Mouse (Mus musculus) MEL (cell line): ENCODE data around the gene Olfr573-ps1. TPM values are rescaled to one million over a fixed set of nuclear protein-coding genes. Genes with fewer than 3 reads are reported as not detected.
A peak's percentile ranks its signal among the peaks of the same experiment; 100 is the strongest.

Experiments used
- DNase-seq: peaks from one replicate; pipeline ENCODE4 v3.0.0; 2011; ENCODE audit warnings: low read depth, low spot score
- H3K27ac ChIP-seq: 2 replicates; pipeline ENCODE4 v1.5.1; 2012; ENCODE audit warnings: low read depth, mild to moderate bottlenecking, control low read depth, low read length, moderate library complexity; ENCODE audit not compliant: control insufficient read depth
- H3K27me3 ChIP-seq, 2 experiments: fragments of 150-350 bp in 1 of 2; sonication (generic) in 1 of 2; 2 replicates each; pipeline ENCODE4 v1.6.1; 2012; ENCODE audit warnings: low read length in 2 of 2, mild to moderate bottlenecking in 2 of 2, improper control_type of control experiment in 1 of 2, moderate library complexity in 1 of 2; ENCODE audit not compliant: insufficient read depth in 2 of 2, control insufficient read depth in 1 of 2
- H3K36me3 ChIP-seq, 2 experiments: 2 replicates each; pipeline ENCODE4 v1.6.1; 2012 to 2014; ENCODE audit warnings: low read length in 2 of 2, improper control_type of control experiment in 1 of 2, inconsistent platforms in 1 of 2, mild to moderate bottlenecking in 1 of 2; ENCODE audit not compliant: insufficient read depth in 2 of 2, control insufficient read depth in 1 of 2
- H3K4me1 ChIP-seq, 2 experiments: fragments of 150-350 bp in 1 of 2; sonication (generic) in 1 of 2; 2 replicates each; pipeline ENCODE4 v1.6.1; 2012; ENCODE audit warnings: low read length in 2 of 2, improper control_type of control experiment in 1 of 2, mild to moderate bottlenecking in 1 of 2; ENCODE audit not compliant: insufficient read depth in 2 of 2, control insufficient read depth in 1 of 2
- H3K4me3 ChIP-seq, 2 experiments: fragments of 150-350 bp in 1 of 2; sonication (generic) in 1 of 2; 2 replicates each; pipeline ENCODE4 v1.5.1; 2012; ENCODE audit warnings: low read depth in 2 of 2, low read length in 2 of 2, mild to moderate bottlenecking in 2 of 2, moderate library complexity in 2 of 2, control low read depth in 1 of 2, improper control_type of control experiment in 1 of 2; ENCODE audit not compliant: control insufficient read depth in 1 of 2, insufficient read depth in 1 of 2
- H3K79me2 ChIP-seq: 2 replicates; pipeline ENCODE4 v1.6.1; 2012; ENCODE audit warnings: mild to moderate bottlenecking, low read length, moderate library complexity; ENCODE audit not compliant: control insufficient read depth, poor library complexity, insufficient read depth
- H3K9ac ChIP-seq: 2 replicates; pipeline ENCODE4 v1.6.1; 2012; ENCODE audit warnings: low read depth, mild to moderate bottlenecking, control low read depth, low read length, moderate library complexity; ENCODE audit not compliant: control insufficient read depth, poor library complexity, severe bottlenecking
- H3K9me3 ChIP-seq: fragments of 150-350 bp; sonication (generic); replicated peaks from 2 replicates; pipeline ENCODE4 v1.6.1; 2012; ENCODE audit warnings: mild to moderate bottlenecking, low read length, improper control_type of control experiment, moderate library complexity; ENCODE audit not compliant: insufficient read depth
- BHLHE40 ChIP-seq: IDR thresholded peaks from 2 replicates; pipeline ENCODE4 v1.6.1; 2012; ENCODE audit warnings: low read depth, mild to moderate bottlenecking, inconsistent platforms, low read length, improper control_type of control experiment, borderline replicate concordance
- CHD1 ChIP-seq: IDR thresholded peaks from 2 replicates; pipeline ENCODE4 v1.6.1; 2012; ENCODE audit warnings: low read depth, mild to moderate bottlenecking, inconsistent platforms, low read length, improper control_type of control experiment
- CHD2 ChIP-seq: IDR thresholded peaks from 2 replicates; pipeline ENCODE4 v1.6.1; 2011; ENCODE audit warnings: low read length, improper control_type of control experiment
- E2F4 ChIP-seq: IDR thresholded peaks from 2 replicates; pipeline ENCODE4 v1.6.1; 2011; ENCODE audit warnings: low read depth, low read length, improper control_type of control experiment, borderline replicate concordance
- EP300 ChIP-seq, 2 experiments: IDR thresholded peaks; 2 replicates each; pipeline ENCODE4 v1.6.1; 2011; ENCODE audit warnings: improper control_type of control experiment in 2 of 2, low read length in 2 of 2, low read depth in 1 of 2, mild to moderate bottlenecking in 1 of 2
- GABPA ChIP-seq: IDR thresholded peaks from 2 replicates; pipeline ENCODE4 v1.6.1; 2012; ENCODE audit warnings: low read depth, mild to moderate bottlenecking, inconsistent platforms, low read length, improper control_type of control experiment, moderate library complexity
- GATA1 ChIP-seq: IDR thresholded peaks from 2 replicates; pipeline ENCODE4 v1.6.1; 2011; ENCODE audit warnings: low read depth, low read length, improper control_type of control experiment
- HCFC1 ChIP-seq: IDR thresholded peaks from 2 replicates; pipeline ENCODE4 v1.6.1; 2012; ENCODE audit warnings: low read depth, mild to moderate bottlenecking, inconsistent platforms, low read length, improper control_type of control experiment, moderate library complexity
- JUND ChIP-seq: IDR thresholded peaks from 2 replicates; pipeline ENCODE4 v1.6.1; 2011; ENCODE audit warnings: low read depth, mild to moderate bottlenecking, improper control_type of control experiment, low read length
- KAT2A ChIP-seq: conservative IDR thresholded peaks from 2 replicates; pipeline ENCODE4 v1.6.1; 2012; ENCODE audit warnings: low read depth, low read length, improper control_type of control experiment, inconsistent platforms
- MAX ChIP-seq: IDR thresholded peaks from 2 replicates; pipeline ENCODE4 v1.6.1; 2011; ENCODE audit warnings: low read length, improper control_type of control experiment
- MEF2A ChIP-seq: IDR thresholded peaks from 2 replicates; pipeline ENCODE4 v1.6.1; 2014; ENCODE audit warnings: low read depth, mild to moderate bottlenecking, inconsistent platforms, low read length, improper control_type of control experiment; ENCODE audit not compliant: poor library complexity, insufficient replicate concordance, severe bottlenecking; ENCODE audit errors: extremely low read depth
- MXI1 ChIP-seq: IDR thresholded peaks from 2 replicates; pipeline ENCODE4 v1.6.1; 2011; ENCODE audit warnings: mild to moderate bottlenecking, low read depth, low read length, improper control_type of control experiment
- MYB ChIP-seq: IDR thresholded peaks from 2 replicates; pipeline ENCODE4 v1.6.1; 2011; ENCODE audit warnings: mild to moderate bottlenecking, low read depth, low read length, improper control_type of control experiment
- MYC ChIP-seq: IDR thresholded peaks from 2 replicates; pipeline ENCODE4 v1.6.1; 2011; ENCODE audit warnings: low read depth, mild to moderate bottlenecking, low read length, improper control_type of control experiment, moderate library complexity
- NELFE ChIP-seq: IDR thresholded peaks from 2 replicates; pipeline ENCODE4 v1.6.1; 2011; ENCODE audit warnings: low read depth, low read length, improper control_type of control experiment
- NRF1 ChIP-seq: IDR thresholded peaks from 2 replicates; pipeline ENCODE4 v1.6.1; 2014; ENCODE audit warnings: low read depth, mild to moderate bottlenecking, inconsistent platforms, low read length, improper control_type of control experiment, moderate library complexity; ENCODE audit not compliant: poor library complexity, insufficient read depth, severe bottlenecking
- POLR2AphosphoS5 ChIP-seq: IDR thresholded peaks from 2 replicates; pipeline ENCODE4 v1.6.1; 2012; ENCODE audit warnings: low read depth, borderline replicate concordance, mild to moderate bottlenecking, inconsistent platforms, low read length, moderate library complexity, mixed read lengths
- RCOR1 ChIP-seq: IDR thresholded peaks from 2 replicates; pipeline ENCODE4 v1.6.1; 2012; ENCODE audit warnings: low read depth, mild to moderate bottlenecking, inconsistent platforms, low read length, improper control_type of control experiment
- SMC3 ChIP-seq: IDR thresholded peaks from 2 replicates; pipeline ENCODE4 v1.6.1; 2011; ENCODE audit warnings: low read depth, low read length, improper control_type of control experiment
- TAL1 ChIP-seq: IDR thresholded peaks from 2 replicates; pipeline ENCODE4 v1.6.1; 2012; ENCODE audit warnings: mild to moderate bottlenecking, inconsistent platforms, low read length, moderate library complexity, mixed read lengths
- TCF12 ChIP-seq: IDR thresholded peaks from 2 replicates; pipeline ENCODE4 v1.6.1; 2014; ENCODE audit warnings: low read depth, mild to moderate bottlenecking, inconsistent platforms, low read length, improper control_type of control experiment, moderate library complexity
- UBTF ChIP-seq: IDR thresholded peaks from 2 replicates; pipeline ENCODE4 v1.6.1; 2012; ENCODE audit warnings: low read depth, mild to moderate bottlenecking, inconsistent platforms, low read length, improper control_type of control experiment, moderate library complexity, borderline replicate concordance; ENCODE audit not compliant: insufficient read depth
- USF1 ChIP-seq: IDR thresholded peaks from 2 replicates; pipeline ENCODE4 v1.6.1; 2014; ENCODE audit warnings: low read depth, mild to moderate bottlenecking, inconsistent platforms, low read length, improper control_type of control experiment, moderate library complexity
- USF2 ChIP-seq, 2 experiments: IDR thresholded peaks; 2 replicates each; pipeline ENCODE4 v1.6.1; 2011 to 2012; ENCODE audit warnings: improper control_type of control experiment in 2 of 2, low read length in 2 of 2, borderline replicate concordance in 1 of 2, inconsistent platforms in 1 of 2, low read depth in 1 of 2, mild to moderate bottlenecking in 1 of 2; ENCODE audit not compliant: insufficient read depth in 1 of 2
- ZMIZ1 ChIP-seq: IDR thresholded peaks from 2 replicates; pipeline ENCODE4 v1.6.1; 2012; ENCODE audit warnings: low read depth, mild to moderate bottlenecking, inconsistent platforms, low read length, improper control_type of control experiment, moderate library complexity
- polyA plus RNA-seq, 2 experiments: library from polyadenylated mRNA; stranded (reverse) in 1 of 2; unstranded in 1 of 2; fragments of >175 nt in 1 of 2; fragments of >200 nt in 1 of 2; gene quantifications; 2 replicates each; pipeline versions ENCODE4 v1.2.1 to v1.2.4; 2012; ENCODE audit warnings: low replicate concordance in 2 of 2, low read depth in 1 of 2; ENCODE audit not compliant: insufficient read length in 2 of 2, insufficient read depth in 1 of 2, missing spikeins in 1 of 2
- total RNA-seq: library from RNA; depleted of rRNA; stranded (reverse); fragments of 300-350 nt; gene quantifications from 2 replicates; pipeline ENCODE4 v1.2.3, GENCODE M21; 2012

The Olfr573-ps1 gene
- total and polyA plus RNA-seq, 3 experiments, result not detected

GRCm38 (mm10) chr7:102962360-102962759, 20.0 kb upstream of the Olfr573-ps1 start, which contains the start of gene Olfr576:
Gene Olfr576 (plus strand): TSS chr7:102962660.
- Histone ChIP-seq H3K36me3 (no peaks in the 10 kb centered on the region), H3K4me3 (no peak within 1 kb of the TSS), H3K9ac (no peak within 1 kb of the TSS), H3K79me2 (no peaks in the 10 kb centered on the region), H3K9me3 (no peaks in the 10 kb centered on the region), H3K27me3 (no peaks in the 10 kb centered on the region), H3K27ac (no peak within 1 kb of the TSS), H3K4me1 (no peaks in the 10 kb centered on the region)
- DNase-seq, result no peak
- no peak for TF ChIP-seq NRF1
- no peak for TF ChIP-seq SMC3
- no peak for TF ChIP-seq GATA1
- no peak for TF ChIP-seq EP300 (IDR thresholded peaks at IDR 0.05; ENCODE audit: low read depth in 1 of 2, low read length in 2 of 2)
- no peak for TF ChIP-seq MEF2A
- TF ChIP-seq CHD2, result no peak
- TF ChIP-seq GABPA, result no peak
- no peak for TF ChIP-seq NELFE
- no peak for TF ChIP-seq BHLHE40
- no peak for TF ChIP-seq JUND
- TF ChIP-seq MAX, result no peak
- TF ChIP-seq KAT2A, result no peak
- no peak for TF ChIP-seq TAL1
- TF ChIP-seq UBTF, result no peak
- TF ChIP-seq RCOR1, result no peak

GRCm38 (mm10) chr7:102958593-102958992, 16.2 kb upstream of the Olfr573-ps1 start, which contains the start of gene Olfr575:
Gene Olfr575 (minus strand): TSS chr7:102958775.
- Histone ChIP-seq H3K36me3 (no peaks in the 10 kb centered on the region), H3K27ac (no peak within 1 kb of the TSS), H3K4me3 (no peak within 1 kb of the TSS), H3K4me1 (no peaks in the 10 kb centered on the region), H3K79me2 (no peaks in the 10 kb centered on the region), H3K9me3 (no peaks in the 10 kb centered on the region), H3K27me3 (no peaks in the 10 kb centered on the region), H3K9ac (no peak within 1 kb of the TSS)
- TF ChIP-seq TCF12, result peak; percentile 31; the same call in 1 of the 2 replicates
- no peak for TF ChIP-seq MYB
- DNase-seq, result no peak

- H3K27ac ChIP-seq, result no peak overlapping the region
- no peaks in the 10 kb centered on the region for H3K27me3 ChIP-seq
- no peak for TF ChIP-seq TAL1
- no peak for TF ChIP-seq USF2 (IDR thresholded peaks at IDR 0.05; ENCODE audit: borderline replicate concordance in 1 of 2, insufficient read depth in 1 of 2, low read depth in 1 of 2, low read length in 2 of 2)
- TF ChIP-seq POLR2AphosphoS5, result no peak
- no peak for TF ChIP-seq CHD1
- no peak for TF ChIP-seq ZMIZ1
- no peak for TF ChIP-seq EP300 (IDR thresholded peaks at IDR 0.05; ENCODE audit: low read depth in 1 of 2, low read length in 2 of 2)
- no peak for TF ChIP-seq MXI1
- TF ChIP-seq HCFC1, result no peak
- no peak for TF ChIP-seq GABPA
- no peak for TF ChIP-seq E2F4
- no peak for TF ChIP-seq UBTF
- no peak for TF ChIP-seq USF1
- TF ChIP-seq RCOR1, result no peak
- no peak for TF ChIP-seq MYC
- TF ChIP-seq NRF1, result no peak
These were observed 15.8 kb upstream of the Olfr573-ps1 start for GRCm38 (mm10) chr7:102958137-102958536.

More at GRCm38 (mm10) chr7:102958137-102958536, 15.8 kb upstream of the Olfr573-ps1 start:
- H3K9ac ChIP-seq, result no peak overlapping the region
- no peaks in the 10 kb centered on the region for H3K9me3 ChIP-seq
- H3K36me3 ChIP-seq, result no peaks in the 10 kb centered on the region
- DNase-seq, result no peak
- H3K4me3 ChIP-seq, result no peak overlapping the region
- no peaks in the 10 kb centered on the region for H3K4me1 ChIP-seq
- no peaks in the 10 kb centered on the region for H3K79me2 ChIP-seq
